Mouse (Mus musculus) midbrain, postnatal 0 days (tissue): ENCODE measurements around the gene Nbeal1. TPM values are rescaled to one million over a fixed set of nuclear protein-coding genes. Genes with fewer than 3 reads are reported as not detected.

ENCODE experiments used
- ATAC-seq: fragments of 200-750 bp; cut with Nextera tagmentation; 2 replicates; pipeline ENCODE4 v1.8.0; 2017; ENCODE audit warnings: moderate number of reproducible peaks, mild to moderate bottlenecking, moderate TSS enrichment, moderate library complexity; ENCODE audit not compliant: low FRiP score
- DNase-seq: peaks from one replicate; pipeline ENCODE4 v3.0.0-alpha.2; 2015; ENCODE audit warnings: low spot score
- H3K27ac ChIP-seq: fragments of 300-500 bp; sonication (generic); 2 replicates; pipeline ENCODE4 v1.5.1; 2014; ENCODE audit warnings: low read depth, mild to moderate bottlenecking, low read length, mixed read lengths
- H3K27me3 ChIP-seq: fragments of 300-500 bp; sonication (generic); 2 replicates; pipeline ENCODE4 v1.6.1; 2014; ENCODE audit warnings: low read length, control low read depth, mixed read lengths; ENCODE audit not compliant: insufficient read depth
- H3K36me3 ChIP-seq: fragments of 300-500 bp; sonication (generic); 2 replicates; pipeline ENCODE4 v1.6.1; 2014; ENCODE audit warnings: low read length, control low read depth, mixed read lengths; ENCODE audit not compliant: insufficient read depth
- H3K4me1 ChIP-seq: fragments of 300-500 bp; sonication (generic); 2 replicates; pipeline ENCODE4 v1.6.1; 2014; ENCODE audit warnings: mild to moderate bottlenecking, control low read depth, antibody characterized with exemption, low read length, mixed read lengths; ENCODE audit not compliant: insufficient read depth
- H3K4me2 ChIP-seq: fragments of 300-500 bp; sonication (generic); 2 replicates; pipeline ENCODE4 v1.6.1; 2014; ENCODE audit warnings: low read depth, mild to moderate bottlenecking, low read length, mixed read lengths; ENCODE audit not compliant: poor library complexity, severe bottlenecking
- H3K4me3 ChIP-seq: fragments of 300-500 bp; sonication (generic); 2 replicates; pipeline ENCODE4 v1.5.1; 2014; ENCODE audit warnings: low read depth, mild to moderate bottlenecking, low read length, moderate library complexity
- H3K9ac ChIP-seq: fragments of 300-500 bp; sonication (generic); replicated peaks from 2 replicates; pipeline ENCODE4 v1.6.1; 2014; ENCODE audit warnings: mild to moderate bottlenecking, low read length, moderate library complexity, mixed read lengths; ENCODE audit not compliant: poor library complexity, severe bottlenecking
- H3K9me3 ChIP-seq: fragments of 300-500 bp; sonication (generic); 2 replicates; pipeline ENCODE4 v1.6.1; 2016; ENCODE audit warnings: low read length, control low read depth
- CTCF ChIP-seq: IDR thresholded peaks from 2 replicates; pipeline ENCODE4 v1.5.1; 2016; ENCODE audit warnings: antibody characterized with exemption, mild to moderate bottlenecking
- WGBS: fragments of 180-500 bp; shearing (Covaris S2); extraction: QIAGEN DNeasy Blood & Tissue Kit; methylation state at CpG from one replicate; pipeline ENCODE4 v1.1.7; 2014; 5-methylcytosine and 5-hydroxymethylcytosine counted together
- polyA plus RNA-seq: library from polyadenylated mRNA; unstranded; fragments of >200 nt; fragmentation: Nextera tagmentation; extraction: Ambion mirVana; gene quantifications from 2 replicates; pipeline ENCODE4 v1.2.1, GENCODE M21; 2015
- total RNA-seq: library from RNA; depleted of rRNA; stranded (reverse); fragments of >200 nt; gene quantifications from 2 replicates; pipeline ENCODE4 v1.2.3, GENCODE M21; 2014; rRNA removed

Gene Nbeal1
- total and polyA plus RNA-seq, 2 experiments from 2014 or later = 5.2 to 23.0 TPM

DNA sequence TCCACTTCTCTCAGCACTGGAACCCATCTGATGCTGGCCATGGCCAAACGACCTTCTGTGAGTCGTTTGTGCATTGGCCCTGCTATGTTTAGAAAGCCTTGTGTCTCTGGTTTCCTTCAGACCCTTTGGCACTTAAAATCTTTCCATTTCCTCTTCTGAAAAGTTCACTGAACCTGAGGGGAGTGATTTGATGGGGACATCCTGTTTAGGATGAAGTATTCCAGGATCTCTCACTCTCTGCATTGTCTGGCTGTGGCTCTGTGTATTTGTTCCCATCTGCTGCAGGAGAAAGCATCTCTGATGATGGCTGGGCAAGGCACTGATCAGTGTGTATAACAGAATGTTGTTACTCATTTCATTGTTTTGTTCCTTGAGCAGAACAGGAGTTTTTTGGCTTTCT is 165.3 kb downstream of the Nbeal1 start:
- no peak overlapping the region for H3K27ac ChIP-seq
- no peaks in the 10 kb centered on the region; the same call in 1 of the 2 replicates for H3K4me1 ChIP-seq
- no peak overlapping the region for H3K9ac ChIP-seq
- 79% methylated on average over 2 of the region's 2 CpGs for whole genome bisulfite sequencing
- no peak for DNase-seq
- H3K36me3 ChIP-seq = no peaks in the 10 kb centered on the region
- H3K9me3 ChIP-seq = no peaks in the 10 kb centered on the region
- no peak for TF ChIP-seq CTCF
- H3K27me3 ChIP-seq = no peaks in the 10 kb centered on the region
- no peak overlapping the region for H3K4me3 ChIP-seq
- ATAC-seq = no peak
- no peak overlapping the region for H3K4me2 ChIP-seq

- no peaks in the 10 kb centered on the region for H3K27me3 ChIP-seq
- WGBS = 92% methylated on average over 5 of the region's 5 CpGs
- TF ChIP-seq CTCF = no peak
- no peak overlapping the region for H3K27ac ChIP-seq
- ATAC-seq (no peak), DNase-seq (no peak)
- H3K4me1 ChIP-seq = no peaks in the 10 kb centered on the region
- no peak overlapping the region for H3K4me3 ChIP-seq
- H3K4me2 ChIP-seq = no peak overlapping the region
- no peaks in the 10 kb centered on the region for H3K9me3 ChIP-seq
- H3K36me3 ChIP-seq = no peaks in the 10 kb centered on the region; the same call in 1 of the 2 replicates
- H3K9ac ChIP-seq = no peak overlapping the region
These were observed 172.4 kb downstream of the Nbeal1 start for GRCm38 (mm10) chr1:60352786-60353185.

- H3K4me3 ChIP-seq = no peak overlapping the region
- no peak overlapping the region for H3K4me2 ChIP-seq
- ATAC-seq (no peak), DNase-seq (no peak)
- no peaks in the 10 kb centered on the region for H3K4me1 ChIP-seq
- H3K9ac ChIP-seq = no peak overlapping the region
- no peaks in the 10 kb centered on the region for H3K36me3 ChIP-seq
- H3K27me3 ChIP-seq = no peaks in the 10 kb centered on the region
- TF ChIP-seq CTCF = no peak
- H3K9me3 ChIP-seq = no peaks in the 10 kb centered on the region
- H3K27ac ChIP-seq = no peak overlapping the region
- WGBS = 100% methylated on average over 1 of the region's 1 CpGs
These were observed 181.2 kb downstream of the Nbeal1 start for GRCm38 (mm10) chr1:60361626-60362025.

GRCm38 (mm10) chr1:60376556-60376955 is 196.2 kb downstream of the Nbeal1 start:
- DNase-seq (no peak), ATAC-seq (no peak)
- H3K4me2 ChIP-seq = no peak overlapping the region
- H3K9ac ChIP-seq = no peak overlapping the region
- 100% methylated on average over 1 of the region's 1 CpGs for WGBS
- H3K27ac ChIP-seq = no peak overlapping the region
- no peak overlapping the region for H3K4me3 ChIP-seq
- no peaks in the 10 kb centered on the region for H3K4me1 ChIP-seq
- H3K27me3 ChIP-seq = no peaks in the 10 kb centered on the region
- H3K36me3 ChIP-seq = no peaks in the 10 kb centered on the region
- H3K9me3 ChIP-seq = no peaks in the 10 kb centered on the region
- TF ChIP-seq CTCF = no peak

GRCm38 (mm10) chr1:60381910-60382309 is 201.5 kb downstream of the Nbeal1 start:
- H3K36me3 ChIP-seq = no peaks in the 10 kb centered on the region
- no peak overlapping the region for H3K27ac ChIP-seq
- H3K4me1 ChIP-seq = no peaks in the 10 kb centered on the region
- no peaks in the 10 kb centered on the region for H3K27me3 ChIP-seq
- no peaks in the 10 kb centered on the region for H3K9me3 ChIP-seq
- H3K4me3 ChIP-seq = no peak overlapping the region
- TF ChIP-seq CTCF = no peak
- ATAC-seq (no peak), DNase-seq (no peak)
- WGBS = 86% methylated on average over 3 of the region's 3 CpGs
- no peak overlapping the region for H3K9ac ChIP-seq
- no peak overlapping the region for H3K4me2 ChIP-seq

Other genes with a start within 250 kb of the Nbeal1 start
- 63.8 and 76.5 TPM in 2 replicates for gene Ica1l, start 137.4 kb upstream of the Nbeal1 start, total RNA-seq
- gene Ica1l, start 137.4 kb upstream of the Nbeal1 start, polyA plus RNA-seq = 76.6 and 79.4 TPM in 2 replicates
- gene Carf, start 82.4 kb upstream of the Nbeal1 start, total RNA-seq = 19.0 and 23.4 TPM in 2 replicates
- 8.0 and 8.4 TPM in 2 replicates for gene Carf, start 82.4 kb upstream of the Nbeal1 start, polyA plus RNA-seq
- gene Wdr12, start 82.0 kb upstream of the Nbeal1 start, total RNA-seq = 14.4 and 20.0 TPM in 2 replicates
- 46.4 and 47.6 TPM in 2 replicates for gene Wdr12, start 82.0 kb upstream of the Nbeal1 start, polyA plus RNA-seq
- gene Cyp20a1, start 162.7 kb downstream of the Nbeal1 start, total RNA-seq = 11.6 and 14.9 TPM in 2 replicates
- 11.2 and 12.7 TPM in 2 replicates for gene Cyp20a1, start 162.7 kb downstream of the Nbeal1 start, polyA plus RNA-seq
- 269 and 303 TPM in 2 replicates for gene Abi2, start 229.0 kb downstream of the Nbeal1 start, total RNA-seq
- 88.0 and 98.2 TPM in 2 replicates for gene Abi2, start 229.0 kb downstream of the Nbeal1 start, polyA plus RNA-seq